Mouse (Mus musculus): ENCODE measurements around the gene Ccdc167.

The Ccdc167 gene

DNA sequence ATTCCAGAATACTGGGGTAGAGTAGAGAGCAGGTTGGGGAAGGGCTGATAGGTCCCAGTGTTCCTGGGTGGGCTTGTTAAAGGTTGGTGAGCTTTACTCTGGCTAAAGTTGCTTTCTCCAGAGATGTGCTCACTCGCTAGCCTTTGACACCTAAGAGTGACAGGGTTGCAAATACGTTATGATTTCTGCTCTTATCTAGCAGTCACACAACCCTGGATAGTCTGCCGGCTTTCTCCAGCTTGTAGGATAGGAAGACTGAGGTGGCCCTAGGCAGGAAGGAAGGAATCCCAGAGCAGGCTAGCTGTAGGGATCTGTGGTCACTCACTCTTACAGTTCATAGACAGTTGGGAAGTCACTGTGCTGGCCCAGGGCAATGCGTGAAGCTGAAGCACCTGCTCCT is 32.6 kb downstream of the Ccdc167 start:
- DNase-seq: no peak

DNA sequence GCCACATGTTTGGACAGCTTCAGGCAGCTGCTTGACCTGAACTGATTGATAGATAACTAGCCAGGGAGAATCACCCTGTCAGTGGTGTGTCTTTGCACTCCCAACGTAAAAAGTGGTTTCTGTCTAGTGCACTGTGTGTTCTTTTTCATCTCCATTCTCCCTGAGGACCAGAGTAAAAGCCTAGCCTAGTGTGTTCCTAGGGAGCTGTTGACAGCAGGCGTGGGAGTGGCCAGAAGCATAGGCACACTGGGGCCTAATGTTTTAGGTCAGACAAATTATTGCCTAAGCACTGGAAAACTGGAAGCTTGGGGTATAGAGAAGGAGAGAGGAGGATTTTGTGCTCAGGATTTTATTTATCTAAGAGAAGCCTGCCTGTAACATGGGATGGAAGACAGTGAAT is 33.7 kb downstream of the Ccdc167 start:
- no peak for DNase-seq

DNA sequence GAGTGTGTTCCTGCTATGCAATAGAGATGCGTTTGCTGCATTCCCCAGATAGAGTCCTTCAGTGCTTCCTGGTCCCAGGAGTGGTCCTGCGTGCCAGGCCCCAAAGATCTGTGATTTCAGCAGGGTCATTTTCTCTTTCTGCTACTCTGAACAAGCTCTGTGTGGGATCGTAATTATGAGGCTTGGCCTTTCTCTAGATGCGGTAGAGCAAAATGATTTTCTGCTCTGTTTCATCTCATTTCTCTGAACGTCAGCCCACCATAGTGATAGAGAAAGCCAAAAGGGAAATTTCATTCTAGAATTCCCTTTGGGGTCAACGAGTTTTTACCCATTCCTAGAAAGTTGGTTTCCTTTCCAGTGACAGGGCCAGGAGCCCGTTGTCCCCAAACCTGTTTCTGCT is 34.6 kb downstream of the Ccdc167 start:
- DNase-seq: no peak

DNA sequence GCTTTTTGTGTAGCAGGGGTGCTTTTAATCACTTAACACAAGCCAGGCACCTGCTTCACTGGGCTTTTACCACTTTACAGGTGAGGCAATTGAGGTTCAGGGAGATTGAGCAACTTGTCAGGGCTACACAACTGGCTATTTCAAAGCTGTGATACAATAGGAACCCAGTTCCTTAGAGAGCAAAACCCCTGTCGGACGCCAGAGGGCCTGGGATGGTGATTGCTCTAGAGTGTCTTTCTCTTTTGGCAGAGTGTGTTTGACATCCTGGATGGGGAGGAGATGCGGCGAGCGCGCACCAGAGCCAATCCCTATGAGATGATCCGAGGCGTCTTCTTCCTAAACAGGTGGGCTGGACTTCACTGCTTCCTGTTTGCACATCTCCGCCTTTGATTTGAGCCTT is 35.2 kb downstream of the Ccdc167 start:
- DNase-seq: no peak

GRCm38 (mm10) chr17:29680921-29681320 is 35.9 kb downstream of the Ccdc167 start:
- no peak for DNase-seq

GRCm38 (mm10) chr17:29680174-29680573 is 36.7 kb downstream of the Ccdc167 start:
- DNase-seq: peak; percentile 44

- DNase-seq: no peak
Measured at GRCm38 (mm10) chr17:29679038-29679767, 37.6 kb downstream of the Ccdc167 start.

DNA sequence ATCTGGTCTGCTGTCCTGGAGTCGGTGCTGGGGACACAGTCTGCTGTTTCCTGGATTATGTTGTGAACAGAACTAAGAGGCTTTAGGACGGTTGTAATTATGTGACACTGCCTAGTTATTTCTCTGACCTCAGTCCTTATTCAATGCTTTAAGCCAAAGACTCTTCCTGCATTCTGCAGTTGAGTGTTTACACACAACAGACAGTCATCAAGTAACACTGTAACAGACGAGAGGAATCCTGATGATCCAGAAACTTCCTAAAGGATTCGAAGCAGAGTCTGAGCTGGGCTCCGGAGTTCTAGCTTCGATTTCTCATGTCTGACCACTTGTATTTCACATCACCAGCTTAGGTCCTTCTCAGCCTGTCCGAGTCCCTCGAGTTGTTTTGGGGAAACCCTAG is 38.3 kb downstream of the Ccdc167 start:
- DNase-seq: no peak

- DNase-seq: no peak
Measured at GRCm38 (mm10) chr17:29673325-29673724, 43.5 kb downstream of the Ccdc167 start.

- DNase-seq: no peak
Measured at GRCm38 (mm10) chr17:29671021-29671420, 45.8 kb downstream of the Ccdc167 start.

DNA sequence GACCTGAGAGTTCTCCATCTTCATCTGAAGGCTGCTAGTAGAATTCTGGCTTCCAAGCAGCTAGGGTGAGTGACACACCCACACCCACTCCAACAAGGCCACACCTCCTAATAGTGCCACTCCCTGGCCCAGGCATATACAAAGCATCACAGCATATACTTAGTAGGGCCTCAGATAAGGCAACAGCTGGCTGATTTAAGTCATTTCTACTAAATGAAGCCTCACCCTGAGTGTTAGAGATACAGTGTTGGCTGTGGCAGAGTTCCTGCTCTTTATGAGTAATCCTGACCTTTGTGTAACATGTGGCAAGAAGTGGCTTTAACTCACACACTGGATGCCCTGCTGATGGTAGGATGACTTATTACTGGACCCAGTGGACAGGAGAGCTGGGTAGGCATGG is 46.9 kb downstream of the Ccdc167 start:
- no peak for DNase-seq

- no peak for DNase-seq
Measured at GRCm38 (mm10) chr17:29669030-29669429, 47.8 kb downstream of the Ccdc167 start.

DNA sequence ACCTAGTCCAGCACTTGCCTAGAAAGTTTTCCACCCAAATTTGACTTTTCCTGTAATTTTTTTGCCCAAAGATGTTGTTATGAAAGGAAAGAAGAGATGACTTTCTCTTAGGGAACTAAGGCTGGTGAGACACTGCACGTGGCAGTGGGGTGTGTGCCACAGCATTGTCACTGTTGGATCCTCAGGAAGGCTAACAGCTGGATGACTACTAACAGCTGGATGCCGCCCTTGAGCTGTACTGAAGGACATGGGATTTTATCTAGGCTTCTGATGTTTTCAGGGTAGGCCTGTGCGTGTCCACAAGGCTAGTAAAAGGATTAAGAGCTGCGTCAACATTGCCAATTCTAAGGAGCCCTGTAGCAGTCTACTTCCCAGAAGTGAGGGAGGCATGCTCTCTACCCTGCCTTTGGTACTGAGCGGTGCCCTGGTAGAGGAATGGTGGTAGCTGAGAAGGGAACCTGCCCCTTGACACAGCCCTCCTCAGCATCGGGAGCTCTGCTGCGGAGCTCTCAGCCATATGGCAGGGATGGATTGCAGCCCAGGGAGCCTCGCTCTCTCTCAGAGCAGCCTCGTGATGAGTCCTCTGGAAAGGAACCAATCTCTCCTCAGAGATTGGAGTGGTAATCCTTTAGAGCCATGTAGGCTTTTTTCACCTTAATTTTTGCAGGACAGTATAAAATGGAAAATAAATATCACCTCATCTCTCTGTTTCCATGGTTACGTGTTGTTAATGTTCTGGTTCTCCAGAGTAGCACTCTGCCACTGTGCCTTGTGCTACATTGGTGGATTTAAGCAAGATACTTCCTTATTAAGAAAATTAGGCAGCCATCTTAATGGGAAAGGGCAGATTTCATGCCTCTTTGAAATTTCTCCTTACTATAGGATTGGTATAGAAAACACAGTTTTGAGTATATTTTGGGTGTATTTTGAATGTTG is 48.5 kb downstream of the Ccdc167 start:
- DNase-seq: peak; percentile 40

DNA sequence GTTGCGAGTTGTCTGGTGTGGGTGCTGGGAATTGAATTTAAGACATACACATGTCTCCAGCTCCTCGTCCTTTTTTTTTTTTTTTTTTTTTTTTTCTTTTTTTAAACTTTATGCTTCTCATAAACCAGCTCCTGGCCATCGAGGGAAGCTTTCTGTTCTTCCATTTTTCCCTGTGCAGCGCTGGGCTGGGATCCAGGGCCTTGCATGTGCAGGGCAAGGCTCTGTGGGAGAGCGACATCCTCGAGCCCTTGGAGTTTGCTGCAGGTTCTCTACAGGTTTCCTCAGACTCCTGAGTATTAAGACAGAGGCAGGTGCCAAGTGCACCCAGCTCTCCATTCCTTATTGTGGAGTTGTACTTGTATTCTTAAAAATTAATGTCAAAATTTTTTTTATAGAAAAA is 54.7 kb downstream of the Ccdc167 start:
- DNase-seq: no peak

DNA sequence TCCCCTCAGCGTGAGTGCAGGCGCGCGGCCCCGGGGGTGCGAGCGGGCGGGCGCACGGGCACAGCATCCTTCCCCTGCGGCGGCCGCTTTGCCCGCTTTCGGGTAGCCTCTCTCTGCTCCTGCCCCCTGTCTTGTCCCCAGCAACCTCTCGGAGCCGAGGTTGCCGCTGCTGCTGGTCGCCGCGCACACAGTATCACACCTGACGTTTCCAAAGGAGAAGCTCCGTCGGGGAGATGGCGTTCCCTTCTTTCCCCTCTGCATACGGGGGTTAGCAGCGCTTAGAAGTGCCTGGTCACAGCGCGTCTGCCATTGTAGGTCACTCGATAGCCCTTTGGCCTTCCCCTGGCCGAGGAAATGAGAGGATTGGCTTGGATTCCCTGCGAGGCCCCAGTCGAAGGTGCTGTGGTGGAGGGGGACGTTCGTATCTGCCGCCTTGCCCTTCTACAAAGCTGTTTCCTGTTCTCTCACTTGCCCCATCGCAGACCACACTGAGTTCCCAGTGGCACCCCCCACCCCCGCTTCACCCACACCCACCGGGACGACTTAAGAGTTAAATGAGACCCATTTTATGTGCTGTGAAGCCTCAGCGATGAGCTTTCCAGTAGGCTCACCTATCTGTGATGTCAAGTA is 56.0 kb downstream of the Ccdc167 start:
- DNase-seq: peak; percentile 18

DNA sequence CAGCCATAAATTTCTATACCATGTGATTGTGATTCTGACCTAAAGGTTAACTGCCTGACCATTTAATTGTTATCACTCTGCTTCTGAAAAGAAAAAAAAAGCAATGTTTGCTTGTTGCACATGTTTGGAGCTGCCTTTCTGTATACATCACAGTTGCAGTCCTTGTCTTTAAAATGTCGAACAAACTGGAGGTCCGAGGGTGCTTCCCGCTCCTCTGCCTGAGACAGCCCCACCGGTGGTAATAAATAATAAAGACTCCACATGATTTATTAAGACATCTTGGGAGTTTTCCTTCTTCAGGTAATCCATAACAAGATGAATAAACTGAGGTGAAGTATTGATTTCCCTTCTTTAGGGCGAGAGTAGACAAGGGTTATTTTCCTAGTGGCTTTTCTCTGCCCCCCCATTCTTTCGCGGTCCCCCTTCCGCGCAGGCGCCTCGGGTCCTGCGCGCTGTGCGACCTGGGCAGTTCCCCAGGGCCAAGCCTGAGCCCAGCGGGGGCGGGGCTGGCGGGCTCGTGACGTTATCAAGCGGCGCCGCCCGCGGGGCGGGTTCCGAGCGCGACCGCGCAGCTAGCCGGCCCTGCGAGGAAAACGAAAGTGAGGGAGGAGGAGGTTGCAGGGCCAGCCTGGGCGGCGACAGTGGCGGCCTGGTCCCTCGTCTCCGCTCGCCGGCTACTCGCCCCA is 56.6 kb downstream of the Ccdc167 start, which contains the start of gene Cmtr1:
Gene Cmtr1 (plus strand): TSS at position 520 of the 686 bp plus-strand sequence.
- peak; percentile 92 for DNase-seq

- DNase-seq: no peak
Measured at GRCm38 (mm10) chr17:29658249-29658648, 58.6 kb downstream of the Ccdc167 start.

DNA sequence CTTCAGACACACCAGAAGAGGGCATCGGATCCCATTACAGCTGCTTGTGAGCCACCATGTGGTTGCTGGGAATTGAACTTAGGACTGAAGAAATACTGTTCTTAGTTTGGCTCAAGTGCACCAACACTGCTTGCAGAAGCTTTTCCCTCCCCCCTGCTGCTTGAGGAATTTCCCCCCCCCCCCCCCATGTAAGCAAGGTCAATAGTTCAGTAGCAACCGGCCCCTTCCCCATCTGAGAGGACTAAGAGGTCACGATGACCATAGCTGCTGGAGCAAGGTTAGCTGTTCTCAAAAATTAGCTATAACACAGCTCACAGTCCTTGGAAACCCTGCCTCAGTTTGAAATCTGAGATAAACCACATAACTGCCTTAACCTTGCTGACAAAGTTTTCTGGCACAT is 74.6 kb downstream of the Ccdc167 start:
- DNase-seq: no peak

- no peak for DNase-seq
Measured at GRCm38 (mm10) chr17:29640971-29641370, 75.9 kb downstream of the Ccdc167 start.

GRCm38 (mm10) chr17:29637895-29638294 is 78.9 kb downstream of the Ccdc167 start:
- no peak for DNase-seq

- no peak for DNase-seq
Measured at GRCm38 (mm10) chr17:29637377-29637776, 79.5 kb downstream of the Ccdc167 start.
